Mouse (Mus musculus) spleen, postnatal 4 days (tissue): ENCODE measurements around the gene Scgb1b24.

Experiments used
- DNase-seq, 2 experiments: peaks; one replicate each; pipeline ENCODE4 v3.0.0; 2022; ENCODE audit warnings: low spot score in 2 of 2

The Scgb1b24 gene

GRCm38 (mm10) chr7:33743499-33743898 is at the start of gene Scgb1b24:
TSS of gene Scgb1b24 (plus strand) at chr7:33743799.
- DNase-seq = no peak

- DNase-seq = no peak
These were observed 4.4 kb upstream of the Scgb1b24 start, which contains the start of gene Scgb2b24 for GRCm38 (mm10) chr7:33739212-33739611. TSS of gene Scgb2b24 (minus strand) at chr7:33739312.
